Mouse (Mus musculus) midbrain, embryonic 14.5 days (tissue): ENCODE measurements around the gene Spc24. TPM values are rescaled to one million over a fixed set of nuclear protein-coding genes. Genes with fewer than 3 reads are reported as not detected.
A peak's percentile ranks its signal among the peaks of the same experiment; 100 is the strongest.

Source experiments
- ATAC-seq: fragments of 200-750 bp; cut with Nextera tagmentation; 2 replicates; pipeline ENCODE4 v1.8.0; 2017; ENCODE audit warnings: moderate number of reproducible peaks, moderate library complexity; ENCODE audit not compliant: low FRiP score, low TSS enrichment
- DNase-seq: peaks from one replicate; pipeline ENCODE4 v3.0.0-alpha.2; 2015
- H3K27ac ChIP-seq: fragments of 300-500 bp; sonication (generic); replicated peaks from 2 replicates; pipeline ENCODE4 v1.5.1; 2014; ENCODE audit warnings: mild to moderate bottlenecking, low read depth, low read length, moderate library complexity
- H3K27me3 ChIP-seq: fragments of 300-500 bp; sonication (generic); 2 replicates; pipeline ENCODE4 v1.6.1; 2014; ENCODE audit warnings: low read length, control low read depth, mixed read lengths; ENCODE audit not compliant: control insufficient read depth, insufficient read depth
- H3K36me3 ChIP-seq: fragments of 300-500 bp; sonication (generic); 2 replicates; pipeline ENCODE4 v1.6.1; 2014; ENCODE audit warnings: low read length, control low read depth; ENCODE audit not compliant: control insufficient read depth, insufficient read depth
- H3K4me1 ChIP-seq: fragments of 300-500 bp; sonication (generic); 2 replicates; pipeline ENCODE4 v1.6.1; 2014; ENCODE audit warnings: mild to moderate bottlenecking, antibody characterized with exemption, low read length, control low read depth; ENCODE audit not compliant: control insufficient read depth, insufficient read depth
- H3K4me2 ChIP-seq: fragments of 300-500 bp; sonication (generic); 2 replicates; pipeline ENCODE4 v1.6.1; 2014; ENCODE audit warnings: mild to moderate bottlenecking, low read length, moderate library complexity
- H3K4me3 ChIP-seq: fragments of 300-500 bp; sonication (generic); replicated peaks from 2 replicates; pipeline ENCODE4 v1.5.1; 2014; ENCODE audit warnings: low read depth, low read length
- H3K9ac ChIP-seq: fragments of 300-500 bp; sonication (generic); replicated peaks from 2 replicates; pipeline ENCODE4 v1.6.1; 2014; ENCODE audit warnings: mild to moderate bottlenecking, low read length, moderate library complexity
- H3K9me3 ChIP-seq: fragments of 300-500 bp; sonication (generic); 2 replicates; pipeline ENCODE4 v1.6.1; 2016; ENCODE audit warnings: low read length, control low read depth, mixed read lengths; ENCODE audit not compliant: control insufficient read depth
- WGBS: fragments of 180-500 bp; shearing (Covaris S2); extraction: QIAGEN DNeasy Blood & Tissue Kit; methylation state at CpG from one replicate; pipeline ENCODE4 v1.1.7; 2014; 5-methylcytosine and 5-hydroxymethylcytosine counted together
- polyA plus RNA-seq: library from polyadenylated mRNA; unstranded; fragments of >200 nt; fragmentation: Nextera tagmentation; extraction: Ambion mirVana; gene quantifications from 2 replicates; pipeline ENCODE4 v1.2.1, GENCODE M21; 2014

The Spc24 gene
- polyA plus RNA-seq, 1 experiment from 2014 or later = 21.4 TPM

- H3K4me2 ChIP-seq = peak within 1 kb of the TSS; percentile 90
- H3K27ac ChIP-seq = peak within 1 kb of the TSS; percentile 89
- H3K4me3 ChIP-seq = peak within 1 kb of the TSS; percentile 63
- H3K27me3 ChIP-seq = no peaks in the 10 kb centered on the region
- under 1% methylated on average over 47 of the region's 47 CpGs for WGBS
- no peaks in the 10 kb centered on the region for H3K36me3 ChIP-seq
- DNase-seq = peak; percentile 89
- peaks cover 23% of the 10 kb centered on the region for H3K4me1 ChIP-seq
- ATAC-seq = peak; percentile 72
- H3K9me3 ChIP-seq = no peaks in the 10 kb centered on the region
- peak within 1 kb of the TSS; percentile 60 for H3K9ac ChIP-seq
Measured at GRCm38 (mm10) chr9:21723377-21724146, 36.5 kb downstream of the Spc24 start, which contains the start of gene Ldlr. TSS of gene Ldlr (plus strand) at chr9:21723483.

GRCm38 (mm10) chr9:21721036-21721435, 39.1 kb downstream of the Spc24 start:
- 86% methylated on average over 2 of the region's 2 CpGs for WGBS
- no peak overlapping the region for H3K4me3 ChIP-seq
- DNase-seq (no peak), ATAC-seq (no peak)
- H3K9me3 ChIP-seq = no peaks in the 10 kb centered on the region
- H3K27ac ChIP-seq = no peak overlapping the region
- H3K9ac ChIP-seq = no peak overlapping the region
- H3K4me1 ChIP-seq = peaks cover 19% of the 10 kb centered on the region
- H3K36me3 ChIP-seq = no peaks in the 10 kb centered on the region
- no peaks in the 10 kb centered on the region for H3K27me3 ChIP-seq
- H3K4me2 ChIP-seq = no peak overlapping the region

- Histone ChIP-seq H3K4me2 (no peak overlapping the region), H3K36me3 (no peaks in the 10 kb centered on the region), H3K9ac (no peak overlapping the region), H3K27me3 (no peaks in the 10 kb centered on the region), H3K27ac (no peak overlapping the region), H3K9me3 (no peaks in the 10 kb centered on the region), H3K4me3 (no peak overlapping the region), H3K4me1 (no peaks in the 10 kb centered on the region)
- 91% methylated on average over 2 of the region's 2 CpGs for WGBS
- no peak for ATAC-seq
- DNase-seq = no peak
Measured at GRCm38 (mm10) chr9:21717015-21717414, 43.1 kb downstream of the Spc24 start.

- Histone ChIP-seq H3K9me3 (no peaks in the 10 kb centered on the region), H3K9ac (no peak overlapping the region), H3K27ac (no peak overlapping the region), H3K4me2 (no peak overlapping the region), H3K27me3 (no peaks in the 10 kb centered on the region), H3K4me3 (no peak overlapping the region), H3K4me1 (no peaks in the 10 kb centered on the region), H3K36me3 (no peaks in the 10 kb centered on the region)
- 69% methylated on average over 4 of the region's 4 CpGs for WGBS
- DNase-seq = no peak
- no peak for ATAC-seq
Measured at GRCm38 (mm10) chr9:21715298-21715697, 44.8 kb downstream of the Spc24 start.

- H3K4me1 ChIP-seq = no peaks in the 10 kb centered on the region
- H3K27ac ChIP-seq = no peak overlapping the region
- H3K27me3 ChIP-seq = no peaks in the 10 kb centered on the region
- DNase-seq = no peak
- no peak overlapping the region for H3K9ac ChIP-seq
- WGBS = 97% methylated on average over 3 of the region's 3 CpGs
- no peak for ATAC-seq
- peaks cover 41% of the 10 kb centered on the region for H3K36me3 ChIP-seq
- no peak overlapping the region for H3K4me2 ChIP-seq
- no peaks in the 10 kb centered on the region for H3K9me3 ChIP-seq
- H3K4me3 ChIP-seq = no peak overlapping the region
Measured at GRCm38 (mm10) chr9:21709340-21709739, 50.8 kb downstream of the Spc24 start.

- Histone ChIP-seq H3K36me3 (peaks cover 67% of the 10 kb centered on the region), H3K27ac (no peak overlapping the region), H3K9me3 (no peaks in the 10 kb centered on the region), H3K4me3 (no peak overlapping the region), H3K9ac (no peak overlapping the region), H3K4me2 (no peak overlapping the region), H3K4me1 (no peaks in the 10 kb centered on the region), H3K27me3 (no peaks in the 10 kb centered on the region)
- ATAC-seq (no peak), DNase-seq (no peak)
- WGBS = 88% methylated on average over 8 of the region's 8 CpGs
Measured at GRCm38 (mm10) chr9:21706586-21707265, 53.4 kb downstream of the Spc24 start.

- ATAC-seq (no peak), DNase-seq (no peak)
- WGBS = 88% methylated on average over 4 of the region's 4 CpGs
- H3K9ac ChIP-seq = no peak overlapping the region
- H3K27me3 ChIP-seq = no peaks in the 10 kb centered on the region
- no peak overlapping the region for H3K4me3 ChIP-seq
- no peak overlapping the region for H3K27ac ChIP-seq
- no peaks in the 10 kb centered on the region for H3K4me1 ChIP-seq
- no peak overlapping the region for H3K4me2 ChIP-seq
- H3K9me3 ChIP-seq = no peaks in the 10 kb centered on the region
- peaks cover 73% of the 10 kb centered on the region for H3K36me3 ChIP-seq
Measured at GRCm38 (mm10) chr9:21706085-21706484, 54.0 kb downstream of the Spc24 start.
